Mouse (Mus musculus): ENCODE measurements at regions not wholly inside any gene's neighbourhood (a gene's known extent, or its start where the extent isn't known, plus 50 kb on each side); places are given as distances from the start of the nearest gene placed in this dataset.

- TF ChIP-seq CTCF (conservative IDR thresholded peaks at IDR 0.05; ENCODE audit: insufficient read depth, insufficient read length, low read depth, low read length): no peak
- no peak for TF ChIP-seq POLR2A (IDR thresholded peaks at IDR 0.05; ENCODE audit: low read depth, low read length)
Measured at GRCm38 (mm10) chr9:101507023-101507690, 255.6 kb upstream of the Ppp2r3a start.
